ENCODE assay signal across 21 mouse cellular contexts in the genomic region with DNA sequence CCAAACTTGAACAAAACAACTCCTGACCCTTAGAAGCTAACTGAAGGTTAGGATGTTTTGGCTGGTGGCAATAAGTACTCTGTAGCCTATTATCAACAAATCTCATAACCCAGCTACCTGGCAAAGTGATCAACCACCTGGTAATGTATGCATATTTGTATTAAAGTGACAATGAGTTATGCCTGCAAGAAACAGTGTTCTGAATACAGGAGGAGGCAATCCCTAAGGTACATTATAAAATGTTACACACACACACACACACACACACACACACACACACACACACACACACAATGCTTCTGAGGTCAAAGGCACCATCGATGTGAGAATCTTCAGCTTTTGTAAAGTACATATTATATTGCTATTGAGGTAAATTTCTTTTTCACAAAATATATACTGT. TPM values are rescaled to one million over a fixed set of nuclear protein-coding genes. Genes with fewer than 3 reads are reported as not detected.
DNase-seq lines count a peak whose midpoint lies in the region; TF ChIP-seq lines count a peak whose summit lies in the region.
"Had no signal": no experiment of that assay in that cellular context is flagged by ENCODE, and none has a peak within 500 bp of the region (broad histone marks: within the 10 kb centered on the region; RNA-seq: fewer than 3 reads in every experiment).

A gene (plus strand): TSS at position 301 of the 400 bp plus-strand sequence.

- TF ChIP-seq EP300 in ES-Bruce4 (IDR thresholded peaks at IDR 0.05; ENCODE audit: insufficient read depth, low read depth, low read length) = no peak

- no peaks in the 10 kb centered on the region for H3K4me1 ChIP-seq in ES-Bruce4 (ENCODE audit: control insufficient read depth, insufficient read depth, low read length)

- H3K27me3 ChIP-seq in ES-Bruce4 (ENCODE audit: control insufficient read depth, insufficient read depth, low read length, poor library complexity, severe bottlenecking) = no peaks in the 10 kb centered on the region
- H3K27me3 ChIP-seq: CH12.LX, Patski had no signal

- H3K36me3 ChIP-seq in ES-Bruce4 (ENCODE audit: control insufficient read depth, insufficient read depth, low read length, poor library complexity, severe bottlenecking) = no peaks in the 10 kb centered on the region
- H3K36me3 ChIP-seq: G1E had no signal

- no peak within 1 kb of the TSS for H3K4me3 ChIP-seq in ES-Bruce4 (ENCODE audit: low read depth, low read length)

- H3K27ac ChIP-seq in ES-Bruce4 (ENCODE audit: insufficient read depth, low read length) = no peak within 1 kb of the TSS

- no peak within 1 kb of the TSS for H3K9ac ChIP-seq in ES-Bruce4 (ENCODE audit: low read depth, poor library complexity, severe bottlenecking)

- no peak for TF ChIP-seq CTCF in ES-Bruce4 (IDR thresholded peaks at IDR 0.05; ENCODE audit: low read depth, low read length)

- H3K9me3 ChIP-seq in ES-Bruce4 (replicated peaks; ENCODE audit: control insufficient read depth, insufficient read depth, low read length, poor library complexity, severe bottlenecking) = no peaks in the 10 kb centered on the region
- H3K9me3 ChIP-seq: G1E had no signal

- DNase-seq in frontal cortex, adult 2 months (ENCODE audit: extremely low spot score in 1 of 2, low spot score in 1 of 2) = no peak
- no peak for DNase-seq in frontal cortex, postnatal 25 days (ENCODE audit: low spot score in 2 of 2)
- no peak for DNase-seq in testis, postnatal 10 days (ENCODE audit: low spot score)
- DNase-seq: adrenal gland, adult 2 months; adrenal gland, adult 8-10 months; adrenal gland, postnatal 10 days; adrenal gland, postnatal 14 days; adrenal gland, postnatal 25 days; adrenal gland, postnatal 36 days; B cell, adult 2 months; cerebellum, adult 11 months; cerebellum, adult 11-12 months; cerebellum, adult 18-20 months; cerebellum, adult 2 months had no signal

- TF ChIP-seq POLR2A in ES-Bruce4 (IDR thresholded peaks at IDR 0.05; ENCODE audit: insufficient read depth, low read length) = no peak

RNA-seq across cellular contexts. Expression of the gene that starts here (rescaled TPM):
- polyA plus RNA-seq in frontal cortex, adult 2 months (2012; rRNA removed) = 25.7 and 68.4 TPM in 2 replicates
- polyA plus RNA-seq in ES-Bruce4 (2011; ENCODE audit: insufficient read depth, insufficient read length, low read depth, missing spikeins) = 6.4 and 13.7 TPM in 2 replicates
- polyA plus RNA-seq: activated CD4-positive, CD25-positive, alpha-beta regulatory T cell, adult 4 months; adrenal gland, adult 2 months; C2C12; CD4-positive, CD25-positive, alpha-beta regulatory T cell, adult 4 months; G1E; Patski had no signal
